Mouse (Mus musculus): ENCODE data around the gene Gpr146. TPM values are rescaled to one million over a fixed set of nuclear protein-coding genes. Genes with fewer than 3 reads are reported as not detected.

The Gpr146 gene
- polyA plus RNA-seq, 1 experiment, result 34.7 TPM

DNA sequence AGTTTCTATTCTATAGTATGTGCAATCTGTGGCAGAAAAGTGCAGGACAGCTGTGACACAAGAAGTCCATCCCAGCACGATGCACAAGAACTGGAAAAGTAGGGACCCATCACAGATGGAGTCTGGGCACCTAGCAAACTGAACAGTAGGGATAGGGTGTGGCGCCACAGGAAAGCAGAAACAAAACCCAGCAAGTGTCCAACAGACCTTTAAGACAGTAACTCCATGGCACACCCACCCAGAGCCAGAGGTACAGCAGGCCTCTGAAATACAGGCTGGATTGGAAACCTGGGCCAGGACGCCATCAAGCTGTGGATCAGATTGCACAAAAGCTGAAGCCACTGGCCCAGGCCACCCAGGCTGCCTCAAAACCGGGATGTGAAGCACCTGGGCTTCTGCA, 65.5 kb downstream of the Gpr146 start:
- H3K27ac ChIP-seq (ENCODE audit: insufficient read depth, low read depth, low read length), result no peak overlapping the region
- H3K4me1 ChIP-seq (ENCODE audit: control insufficient read depth, insufficient read depth, low read length), result peaks cover 18% of the 10 kb centered on the region
- TF ChIP-seq POLR2A (IDR thresholded peaks at IDR 0.05; ENCODE audit: borderline replicate concordance, low read depth, low read length) (no peak), CTCF (IDR thresholded peaks at IDR 0.05; ENCODE audit: low read depth, low read length) (no peak)
- H3K4me3 ChIP-seq (ENCODE audit: insufficient read depth, low read length), result no peak overlapping the region

DNA sequence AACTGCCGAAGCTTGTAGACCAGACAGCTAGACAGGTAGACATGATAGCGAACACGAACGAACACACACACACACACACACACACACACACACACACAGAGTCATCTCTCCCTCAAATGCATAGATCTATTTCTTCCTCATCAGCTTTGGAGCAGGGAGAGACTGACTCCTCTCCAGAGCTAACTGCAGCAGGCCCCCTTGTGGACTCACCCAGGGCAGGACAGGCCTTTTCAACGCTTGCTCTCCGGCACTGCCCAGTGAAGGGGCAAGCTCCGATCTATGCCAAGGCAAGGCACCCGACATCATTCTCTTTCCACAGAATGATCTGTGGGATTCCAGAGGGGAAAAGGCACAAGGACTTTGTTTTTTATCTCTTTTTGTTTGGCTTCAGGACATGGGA, 67.8 kb downstream of the Gpr146 start:
- peaks cover 19% of the 10 kb centered on the region for H3K4me1 ChIP-seq (ENCODE audit: control insufficient read depth, insufficient read depth, low read length)
- no peak overlapping the region for H3K27ac ChIP-seq (ENCODE audit: insufficient read depth, low read depth, low read length)
- TF ChIP-seq POLR2A (IDR thresholded peaks at IDR 0.05; ENCODE audit: borderline replicate concordance, low read depth, low read length), result no peak
- no peak for TF ChIP-seq CTCF (IDR thresholded peaks at IDR 0.05; ENCODE audit: low read depth, low read length)
- H3K4me3 ChIP-seq (ENCODE audit: insufficient read depth, low read length), result no peak overlapping the region

Other genes with a start within 250 kb of the Gpr146 start
- gene Prkar1b, start 227.7 kb upstream of the Gpr146 start, polyA plus RNA-seq (2012; ENCODE audit: insufficient read depth, insufficient read length, missing spikeins), result 2.1 and 2.5 TPM in 2 replicates
- gene Dnaaf5, start 227.5 kb upstream of the Gpr146 start, polyA plus RNA-seq (2012; ENCODE audit: insufficient read depth, insufficient read length, missing spikeins), result 6.2 and 7.5 TPM in 2 replicates
- gene Sun1, start 177.1 kb upstream of the Gpr146 start, polyA plus RNA-seq (2012; ENCODE audit: insufficient read depth, insufficient read length, missing spikeins), result 21.8 and 25.2 TPM in 2 replicates
- gene Get4, start 125.4 kb upstream of the Gpr146 start, polyA plus RNA-seq (2012; ENCODE audit: insufficient read depth, insufficient read length, missing spikeins), result 26.8 and 29.2 TPM in 2 replicates
- gene Adap1, start 52.1 kb upstream of the Gpr146 start, polyA plus RNA-seq (2012; ENCODE audit: insufficient read depth, insufficient read length, missing spikeins), result 73.2 and 77.1 TPM in 2 replicates
- 31.4 and 36.1 TPM in 2 replicates for gene Cox19, start 26.3 kb upstream of the Gpr146 start, polyA plus RNA-seq (2012; ENCODE audit: insufficient read depth, insufficient read length, missing spikeins)
- gene Cyp2w1, start 25.1 kb upstream of the Gpr146 start, polyA plus RNA-seq (2012; ENCODE audit: insufficient read depth, insufficient read length, missing spikeins), result not detected in 2 replicates
- 13.2 and 14.4 TPM in 2 replicates for gene C130050O18Rik, start 27.6 kb downstream of the Gpr146 start, polyA plus RNA-seq (2012; ENCODE audit: insufficient read depth, insufficient read length, missing spikeins)
- not detected in 2 replicates for gene Gper1, start 45.5 kb downstream of the Gpr146 start, polyA plus RNA-seq (2012; ENCODE audit: insufficient read depth, insufficient read length, missing spikeins)
- gene 3110082I17Rik, start 82.8 kb downstream of the Gpr146 start, polyA plus RNA-seq (2012; ENCODE audit: insufficient read depth, insufficient read length, missing spikeins), result 16.4 TPM in 2 replicates
- gene Zfand2a, start 106.9 kb downstream of the Gpr146 start, polyA plus RNA-seq (2012; ENCODE audit: insufficient read depth, insufficient read length, missing spikeins), result 32.5 and 38.1 TPM in 2 replicates
- not detected in 2 replicates for gene Uncx, start 165.8 kb downstream of the Gpr146 start, polyA plus RNA-seq (2012; ENCODE audit: insufficient read depth, insufficient read length, missing spikeins)

Measured in bone marrow macrophage, adult 2 months (primary cell).